Mouse (Mus musculus) stomach, postnatal 0 days (tissue): ENCODE data around the gene Alkbh1.

Source experiments
- CTCF ChIP-seq: IDR thresholded peaks from 2 replicates; pipeline ENCODE4 v1.5.1; 2016; ENCODE audit warnings: antibody characterized with exemption, low read depth, mild to moderate bottlenecking, moderate library complexity
- EP300 ChIP-seq: optimal IDR thresholded peaks from 2 replicates; pipeline ENCODE3; 2016; ENCODE audit warnings: antibody characterized with exemption

DNA sequence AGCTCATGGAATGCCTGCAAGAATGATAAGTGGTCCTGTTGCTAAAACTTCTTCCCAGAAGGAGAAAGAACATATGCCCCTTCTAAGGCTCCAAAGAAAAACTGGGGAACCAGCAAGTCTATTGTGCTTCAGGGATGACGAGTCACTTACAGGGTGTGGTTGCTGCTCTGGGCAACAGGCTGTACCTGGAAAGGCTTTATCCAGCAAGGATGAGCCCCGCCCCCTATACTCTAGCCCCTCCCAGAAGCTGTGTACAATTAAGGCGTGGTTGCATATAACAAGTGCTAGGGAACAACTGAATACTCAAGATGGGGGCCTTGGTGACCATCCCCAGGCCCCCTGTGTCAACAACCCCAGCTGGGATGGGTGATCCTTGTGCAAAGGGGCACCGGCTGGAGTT, 34.7 kb downstream of the Alkbh1 start:
- TF ChIP-seq EP300: no peak
- TF ChIP-seq CTCF: no peak
